In the genomic region with DNA sequence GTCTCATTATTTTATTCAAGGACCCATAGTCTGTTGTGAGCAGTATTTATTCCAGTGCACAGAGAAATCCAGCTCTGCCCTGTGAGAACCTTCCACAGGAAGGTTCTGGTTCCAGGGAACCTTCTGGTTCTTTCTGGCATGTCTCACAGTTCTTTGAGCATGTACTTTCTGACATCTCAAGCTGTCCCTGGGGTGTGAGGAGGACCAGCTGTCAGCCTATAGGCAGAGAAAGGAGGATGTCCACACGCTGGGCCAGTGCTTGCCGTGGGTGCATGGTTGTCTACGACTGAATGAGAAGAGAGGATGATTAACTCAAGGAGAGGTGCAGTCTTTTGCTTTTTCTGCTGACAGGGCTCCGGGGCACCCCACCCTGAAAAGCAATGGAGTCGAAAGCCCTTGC, we compare ENCODE assay signal across 30 mouse cellular contexts. TPM values are rescaled to one million over a fixed set of nuclear protein-coding genes. Genes with fewer than 3 reads are reported as not detected.
A peak's percentile ranks its signal among the peaks of the same experiment; 100 is the strongest.
DNase-seq lines count a peak whose midpoint lies in the region; ATAC-seq and TF ChIP-seq lines count a peak whose summit lies in the region.
"Had no signal": no experiment of that assay in that cellular context is flagged by ENCODE, and none has a peak within 500 bp of the region (broad histone marks: within the 10 kb centered on the region; RNA-seq: fewer than 3 reads in every experiment).

No protein-coding gene starts in this region.

- H3K9me3 ChIP-seq in stomach, embryonic 14.5 days (ENCODE audit: control insufficient read depth, low read depth, low read length): no peaks in the 10 kb centered on the region
- H3K9me3 ChIP-seq in stomach, postnatal 0 days (ENCODE audit: control insufficient read depth, low read length): no peaks in the 10 kb centered on the region
- H3K9me3 ChIP-seq: embryonic facial prominence, embryonic 12.5 days; embryonic facial prominence, embryonic 15.5 days; G1E; heart, embryonic 12.5 days; heart, embryonic 15.5 days; hindbrain, embryonic 15.5 days; intestine, embryonic 15.5 days had no signal

- no peaks in the 10 kb centered on the region for H3K27me3 ChIP-seq in kidney, adult 2 months (replicated peaks; ENCODE audit: control insufficient read depth, insufficient read depth, low read length)
- H3K27me3 ChIP-seq in stomach, embryonic 14.5 days (ENCODE audit: control insufficient read depth, insufficient read depth, low read length): no peaks in the 10 kb centered on the region
- no peaks in the 10 kb centered on the region for H3K27me3 ChIP-seq in stomach, postnatal 0 days (ENCODE audit: control insufficient read depth, insufficient read depth, low read length)
- H3K27me3 ChIP-seq: CH12.LX; embryonic facial prominence, embryonic 12.5 days; embryonic facial prominence, embryonic 15.5 days; heart, embryonic 12.5 days; hindbrain, embryonic 15.5 days; Patski had no signal

- no peak overlapping the region for H3K4me3 ChIP-seq in kidney, adult 2 months (ENCODE audit: insufficient read depth, low read depth, low read length)
- no peak overlapping the region for H3K4me3 ChIP-seq in stomach, embryonic 14.5 days (ENCODE audit: low read depth, low read length)
- H3K4me3 ChIP-seq in stomach, postnatal 0 days (ENCODE audit: low read depth, low read length): no peak overlapping the region
- H3K4me3 ChIP-seq: embryonic facial prominence, embryonic 12.5 days; embryonic facial prominence, embryonic 15.5 days; heart, embryonic 12.5 days; heart, embryonic 15.5 days; hindbrain, embryonic 15.5 days; intestine, embryonic 15.5 days had no signal

- TF ChIP-seq CTCF in kidney, adult 2 months (conservative IDR thresholded peaks at IDR 0.05; ENCODE audit: insufficient read depth, insufficient read length, low read depth, low read length): no peak
- no peak for TF ChIP-seq CTCF in stomach, postnatal 0 days (IDR thresholded peaks at IDR 0.05; ENCODE audit: low read depth)

- H3K36me3 ChIP-seq in kidney, adult 2 months (ENCODE audit: control insufficient read depth, insufficient read depth, low read length): no peaks in the 10 kb centered on the region
- H3K36me3 ChIP-seq in stomach, embryonic 14.5 days (ENCODE audit: control insufficient read depth, insufficient read depth, low read length): no peaks in the 10 kb centered on the region
- no peaks in the 10 kb centered on the region for H3K36me3 ChIP-seq in stomach, postnatal 0 days (ENCODE audit: control insufficient read depth, insufficient read depth, low read length)
- H3K36me3 ChIP-seq: embryonic facial prominence, embryonic 12.5 days; embryonic facial prominence, embryonic 15.5 days; G1E; heart, embryonic 12.5 days; heart, embryonic 15.5 days; hindbrain, embryonic 15.5 days; intestine, embryonic 15.5 days had no signal

- no peaks in the 10 kb centered on the region for H3K4me1 ChIP-seq in kidney, adult 2 months (ENCODE audit: control insufficient read depth, insufficient read depth, low read length)
- H3K4me1 ChIP-seq in stomach, embryonic 14.5 days (ENCODE audit: control insufficient read depth, insufficient read depth, low read length): peaks cover 7% of the 10 kb centered on the region
- no peaks in the 10 kb centered on the region for H3K4me1 ChIP-seq in stomach, postnatal 0 days (replicated peaks; ENCODE audit: control insufficient read depth, insufficient read depth)
- H3K4me1 ChIP-seq: heart, embryonic 15.5 days had no signal

- no peak for TF ChIP-seq POLR2A in kidney, adult 2 months (IDR thresholded peaks at IDR 0.05; ENCODE audit: low read depth, low read length)

- 52% methylated on average over 5 of the region's 5 CpGs for WGBS in kidney, adult 2 months
- 67% methylated on average over 5 of the region's 5 CpGs for WGBS in stomach, embryonic 14.5 days
- 50% methylated on average over 5 of the region's 5 CpGs for WGBS in stomach, postnatal 0 days

- no peak for DNase-seq in frontal cortex, postnatal 25 days (ENCODE audit: low spot score in 2 of 2)
- DNase-seq in kidney, postnatal 4 days: peak; percentile 24 to 27
- no peak for DNase-seq in kidney, adult 2 months
- DNase-seq in stomach, postnatal 0 days (ENCODE audit: low spot score): no peak
- DNase-seq in brain, adult 2 months (ENCODE audit: low read depth, low spot score): peak; percentile 27
- no peak for DNase-seq in right cerebral cortex, postnatal 36 days (ENCODE audit: low spot score in 2 of 2)
- DNase-seq: adrenal gland, postnatal 10 days; adrenal gland, postnatal 36 days; B cell, adult 2 months; cerebellum, adult 11-12 months; cerebellum, adult 8-10 months; cerebellum, postnatal 14 days; forebrain, postnatal 0 days; gastrocnemius, postnatal 14 days; heart, postnatal 10 days; heart, postnatal 4 days had no signal

- H3K4me2 ChIP-seq in stomach, embryonic 14.5 days (replicated peaks; ENCODE audit: low read depth, low read length): no peak overlapping the region
- H3K4me2 ChIP-seq in stomach, postnatal 0 days (replicated peaks; ENCODE audit: low read depth): no peak overlapping the region
- H3K4me2 ChIP-seq: embryonic facial prominence, embryonic 12.5 days; embryonic facial prominence, embryonic 15.5 days; heart, embryonic 12.5 days; heart, embryonic 15.5 days; hindbrain, embryonic 15.5 days; intestine, embryonic 15.5 days had no signal

- H3K27ac ChIP-seq in kidney, adult 2 months (ENCODE audit: insufficient read depth, low read depth, low read length): no peak overlapping the region
- no peak overlapping the region for H3K27ac ChIP-seq in stomach, embryonic 14.5 days (ENCODE audit: low read length)
- H3K27ac ChIP-seq in stomach, postnatal 0 days (replicated peaks): no peak overlapping the region
- H3K27ac ChIP-seq: embryonic facial prominence, embryonic 12.5 days; embryonic facial prominence, embryonic 15.5 days; heart, embryonic 15.5 days; hindbrain, embryonic 15.5 days; intestine, embryonic 15.5 days had no signal

- no peak overlapping the region for H3K9ac ChIP-seq in stomach, embryonic 14.5 days (replicated peaks; ENCODE audit: low read depth, low read length)
- no peak overlapping the region for H3K9ac ChIP-seq in stomach, postnatal 0 days (ENCODE audit: low read length)
- H3K9ac ChIP-seq: embryonic facial prominence, embryonic 12.5 days; embryonic facial prominence, embryonic 15.5 days; forebrain, postnatal 0 days; heart, embryonic 12.5 days; heart, embryonic 15.5 days; hindbrain, embryonic 15.5 days; intestine, embryonic 15.5 days had no signal

- no peak for TF ChIP-seq EP300 in stomach, postnatal 0 days (optimal IDR thresholded peaks at IDR 0.05)

- ATAC-seq in frontal cortex, adult (ENCODE audit: low TSS enrichment): 0 out of 2 replicates have a peak, but pooled peaks have one; percentile 44
- 0 out of 2 replicates have a peak, but pooled peaks have one; percentile 15 for ATAC-seq in stomach, embryonic 14.5 days (ENCODE audit: insufficient number of reproducible peaks, insufficient read depth, low FRiP score, low read depth)
- ATAC-seq in stomach, postnatal 0 days (ENCODE audit: low FRiP score, low TSS enrichment): no peak
- ATAC-seq: forebrain, embryonic 14.5 days; forebrain, postnatal 0 days; intestine, embryonic 15.5 days; Patski had no signal

RNA-seq across cellular contexts. Expression of gene Gucy2d, which starts 13.6 kb away (rescaled TPM):
- not detected in 2 replicates for polyA plus RNA-seq in kidney, adult 2 months (2012; rRNA removed)
- polyA plus RNA-seq in stomach, embryonic 14.5 days (2014; fragmentation: Nextera tagmentation; extraction: Ambion mirVana): not detected in 2 replicates
- 0.02 TPM in 1 of 2 replicates, not detected in the other for polyA plus RNA-seq in stomach, postnatal 0 days (2015; fragmentation: Nextera tagmentation; extraction: Ambion mirVana)
- polyA plus RNA-seq: embryonic facial prominence, embryonic 15.5 days; forebrain, embryonic 11.5 days; forebrain, postnatal 0 days; G1E; heart, embryonic 12.5 days; heart, embryonic 15.5 days; hindbrain, embryonic 11.5 days; Patski had no signal

Comparison
In these comparisons a context has a peak if more than half of its experiments do, and no peak if none do; other contexts are left out.
1. DNase-seq: peak in kidney, postnatal 4 days (2 of 2) and brain, adult 2 months (single experiment); none in frontal cortex, postnatal 25 days (0 of 2), kidney, adult 2 months (single experiment), stomach, postnatal 0 days (single experiment) and right cerebral cortex, postnatal 36 days (0 of 2).